Mouse (Mus musculus) E14TG2a.4 (cell line): ENCODE data around the gene Man1c1.

Experiments used
- CTCF ChIP-seq: conservative IDR thresholded peaks from 2 replicates; pipeline ENCODE4 v1.5.1; 2014; ENCODE audit warnings: low read length
- POU5F1 ChIP-seq: IDR thresholded peaks from 2 replicates; pipeline ENCODE4 v1.6.1; 2014; ENCODE audit warnings: low read length, borderline replicate concordance

- no peak for TF ChIP-seq CTCF
- TF ChIP-seq POU5F1, result no peak
Measured at GRCm38 (mm10) chr4:134663052-134663451, 41.0 kb downstream of the Man1c1 start.
